Mouse (Mus musculus) neutrophil, adult 5-6 weeks (primary cell): ENCODE results near the gene Rpl23a. TPM values are rescaled to one million over a fixed set of nuclear protein-coding genes. Genes with fewer than 3 reads are reported as not detected.
A peak's percentile ranks its signal among the peaks of the same experiment; 100 is the strongest.
"Not testable (repeated sequence)": the region's sequence is repeated elsewhere in the genome, so short reads cannot be mapped to it uniquely, and the experiment has no call there.

Source experiments
- ATAC-seq: fragments of 151-379, 151-347 bp; 2 replicates; pipeline ENCODE4 v1.8.0; 2017; ENCODE audit warnings: mild to moderate bottlenecking, moderate TSS enrichment; ENCODE audit not compliant: insufficient number of reproducible peaks, poor library complexity, low FRiP score, severe bottlenecking; ENCODE audit errors: extremely low read depth
- total RNA-seq: library from RNA; stranded (forward); fragments of 200-1000 nt; gene quantifications from 2 replicates; pipeline ENCODE4 v1.2.3, GENCODE M21; 2017

Rpl23a gene
- total RNA-seq, 1 experiment from 2014 or later, result 1,363 TPM

- ATAC-seq, result no peak
Observed at GRCm38 (mm10) chr11:78188331-78189233, 5.2 kb upstream of the Rpl23a start, which contains the start of gene Rab34. Gene Rab34 (plus strand): TSS chr11:78188430.

- ATAC-seq, result not testable (repeated sequence)
Observed at GRCm38 (mm10) chr11:78184702-78185101, 1.3 kb upstream of the Rpl23a start.

GRCm38 (mm10) chr11:78183884-78184514 lies 615 bp upstream of the Rpl23a start:
- no peak for ATAC-seq

DNA sequence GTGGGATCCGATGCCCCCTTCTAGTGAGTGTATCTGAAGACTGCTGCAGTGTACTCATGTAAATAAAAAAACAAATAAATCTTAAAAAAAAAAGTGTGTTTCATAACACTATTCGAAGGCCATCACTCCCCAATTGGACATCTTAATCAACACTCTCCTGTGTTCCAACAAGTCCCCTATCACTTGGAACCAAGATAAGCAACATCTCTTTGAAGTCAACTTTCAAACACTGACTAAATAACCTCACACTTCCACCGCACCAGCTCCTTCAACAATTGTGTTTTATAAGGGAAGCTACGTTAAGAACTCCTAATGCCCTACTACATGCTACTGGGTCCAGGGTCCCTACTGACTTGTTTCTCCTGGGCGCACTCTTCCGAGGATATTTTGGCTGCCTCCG lies 934 bp downstream of the Rpl23a start:
- ATAC-seq, result no peak

DNA sequence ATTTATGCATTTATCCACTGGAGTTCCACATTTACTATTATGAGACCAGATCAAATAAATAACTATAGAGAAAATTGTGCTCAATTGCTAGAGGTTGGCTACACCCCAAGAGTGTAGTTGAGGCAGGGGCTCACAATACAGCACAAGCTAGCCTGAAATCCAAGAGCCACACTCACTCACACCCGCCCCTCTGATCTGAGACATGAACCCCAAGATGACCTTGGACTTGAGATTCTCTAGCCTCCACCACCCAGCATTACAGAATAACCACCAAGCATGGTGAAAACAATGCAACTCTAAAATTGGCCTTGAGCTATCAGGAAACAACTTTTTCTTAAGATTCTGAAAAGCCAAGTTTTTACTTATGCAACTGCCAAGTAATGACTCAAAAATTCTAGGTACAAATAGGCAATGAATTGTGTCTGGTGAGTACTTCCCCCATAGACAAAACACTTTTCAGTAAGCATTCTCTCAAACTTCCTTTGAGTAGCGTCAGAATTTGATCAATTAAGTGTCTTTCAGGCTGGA lies 1.5 kb downstream of the Rpl23a start:
- ATAC-seq, result no peak

GRCm38 (mm10) chr11:78180081-78180761 lies 3.2 kb downstream of the Rpl23a start:
- ATAC-seq, result no peak

- no peak for ATAC-seq
Observed at GRCm38 (mm10) chr11:78179438-78179999, 3.9 kb downstream of the Rpl23a start.

- ATAC-seq, result no peak
Observed at GRCm38 (mm10) chr11:78178859-78179437, 4.4 kb downstream of the Rpl23a start.

GRCm38 (mm10) chr11:78177903-78178858 lies 5.2 kb downstream of the Rpl23a start:
- peak; percentile 83 for ATAC-seq

- ATAC-seq, result no peak
Observed at GRCm38 (mm10) chr11:78177437-78177836, 5.9 kb downstream of the Rpl23a start.

DNA sequence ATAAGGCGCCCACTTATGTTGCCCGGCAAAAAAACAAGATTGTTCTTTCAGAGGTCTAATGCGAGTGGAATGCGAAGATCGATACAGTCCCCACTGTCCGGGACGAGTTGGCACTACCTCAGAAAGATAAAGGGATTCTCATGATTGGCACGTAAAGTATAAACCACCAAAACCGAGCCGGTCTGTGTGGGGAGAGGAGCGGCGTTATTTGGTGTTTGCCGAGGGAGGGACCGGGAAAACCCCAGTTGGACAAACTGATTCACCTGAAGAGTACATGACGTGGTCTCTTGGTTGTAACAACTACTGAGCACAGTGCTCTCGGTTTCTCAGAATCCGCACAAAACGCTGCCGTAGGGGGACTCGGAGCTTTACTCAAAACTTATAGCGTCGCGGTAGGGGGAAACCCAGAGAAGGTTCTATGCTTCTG lies 6.5 kb downstream of the Rpl23a start:
- ATAC-seq, result no peak

- peak; percentile 66 for ATAC-seq
Observed at GRCm38 (mm10) chr11:78176402-78176862, 7.0 kb downstream of the Rpl23a start, which contains the start of the genes Nek8 and Tlcd1. Gene Nek8 (minus strand): TSS chr11:78176675. Gene Tlcd1 (plus strand): TSS chr11:78176711.

DNA sequence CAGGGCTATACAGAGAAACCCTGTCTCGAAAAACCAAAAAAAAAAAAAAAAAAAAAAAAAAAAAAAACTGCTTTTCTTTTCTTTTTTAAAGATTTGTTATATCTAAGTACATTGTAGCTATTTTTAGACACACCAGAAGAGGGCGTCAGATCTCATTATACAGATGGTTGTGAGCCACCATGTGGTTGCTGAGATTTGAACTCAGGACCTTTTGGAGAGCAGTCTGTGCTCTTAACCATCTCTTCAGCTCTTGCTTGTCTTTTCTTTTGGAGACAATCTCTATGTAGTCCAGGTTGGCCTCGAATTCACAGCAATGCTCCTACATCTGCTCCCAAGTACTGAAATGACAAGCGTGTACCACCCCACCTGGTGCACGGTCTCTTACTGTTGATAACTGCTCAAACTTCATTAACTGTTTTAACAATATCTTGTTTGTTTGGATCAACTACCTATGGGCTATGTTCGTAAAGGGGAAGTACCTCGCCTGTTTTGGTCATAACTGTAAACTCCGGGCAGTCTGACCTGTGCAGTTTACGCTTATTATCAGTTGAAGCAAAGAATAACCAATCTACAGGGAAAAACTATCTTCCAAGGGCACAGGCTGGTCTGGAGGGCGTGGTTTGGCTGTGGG lies 7.5 kb downstream of the Rpl23a start:
- ATAC-seq, result no peak

DNA sequence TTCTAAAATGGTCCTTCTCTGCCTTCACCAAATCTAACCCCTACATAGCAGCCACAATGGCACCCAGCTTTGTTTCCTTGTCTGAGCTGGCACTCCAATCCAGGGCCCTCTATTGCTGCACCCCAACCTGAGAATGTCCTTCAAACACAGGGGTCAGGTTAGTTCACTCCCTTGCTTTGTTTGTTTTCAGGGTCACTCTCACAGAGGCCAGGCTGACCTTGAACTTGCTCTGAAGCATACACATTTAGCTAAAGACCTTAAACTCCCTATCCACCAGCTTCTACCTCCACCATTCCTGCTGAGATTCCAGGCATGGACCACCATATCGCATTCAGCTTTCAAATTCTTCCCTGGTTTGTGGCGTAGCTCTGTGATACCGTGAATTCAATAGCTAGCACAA lies 8.9 kb downstream of the Rpl23a start:
- no peak for ATAC-seq

DNA sequence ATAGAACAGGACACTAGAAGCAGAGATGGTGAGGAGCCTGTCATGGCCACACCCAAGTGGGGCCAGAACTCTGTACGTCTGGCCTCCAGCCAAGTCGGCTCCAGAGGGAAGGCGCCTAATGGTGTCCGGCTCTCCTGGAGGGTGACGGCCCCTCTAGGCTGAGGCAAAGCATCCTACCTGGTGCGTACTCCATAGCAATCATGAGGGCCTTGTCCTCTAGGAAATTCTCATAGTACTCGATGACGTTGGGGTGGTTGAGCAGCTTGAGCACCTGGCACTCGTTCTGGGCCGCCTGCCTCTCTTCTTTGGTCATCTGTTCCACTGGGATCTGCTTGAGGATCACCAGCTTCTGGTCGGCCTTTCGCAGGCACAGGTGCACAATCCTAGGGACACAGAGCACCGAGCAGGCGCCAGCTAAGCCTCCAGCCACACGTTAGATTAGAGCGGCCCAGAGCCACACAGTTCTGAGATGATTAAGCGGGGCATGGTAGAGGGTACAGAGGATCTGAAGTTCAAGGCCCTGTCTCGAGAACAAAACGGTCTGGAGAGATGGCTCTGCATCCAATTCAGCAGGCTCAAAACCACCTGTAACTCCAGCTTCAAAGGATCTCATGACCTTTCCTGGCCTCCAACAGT lies 10.5 kb downstream of the Rpl23a start:
- ATAC-seq, result no peak

DNA sequence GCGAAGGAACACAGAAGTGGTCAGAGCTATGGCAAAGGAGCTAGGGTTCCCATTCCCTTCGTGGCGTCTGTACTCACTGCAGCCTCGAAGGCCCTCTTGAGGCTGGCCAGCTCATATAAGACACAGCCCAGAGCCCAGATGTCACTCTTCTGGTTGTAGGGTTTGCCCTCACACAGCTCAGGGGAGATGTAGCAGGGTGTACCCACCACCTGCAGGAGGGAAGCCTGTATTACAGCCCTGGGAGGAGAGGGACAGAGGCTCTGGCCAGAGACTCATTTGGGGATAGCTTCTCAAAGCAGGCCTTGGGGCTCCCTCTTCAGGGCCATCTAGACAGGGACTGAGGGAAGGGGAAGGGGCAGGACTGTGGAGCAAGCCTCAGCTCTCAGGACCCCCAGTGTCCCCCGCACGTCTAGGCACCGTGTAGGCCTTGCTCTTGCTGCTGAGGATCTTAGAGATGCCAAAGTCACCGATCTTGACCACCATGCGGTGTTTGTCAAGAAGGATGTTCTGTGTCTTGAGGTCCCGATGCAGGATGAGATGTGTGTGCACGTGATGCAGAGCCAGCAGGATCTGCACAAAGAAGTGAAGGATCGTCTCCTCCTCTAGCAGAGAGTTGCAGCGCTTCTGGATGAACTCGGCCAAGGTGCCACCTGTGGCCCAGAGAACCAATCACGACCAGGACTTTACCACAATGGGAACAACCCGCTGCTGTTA lies 11.2 kb downstream of the Rpl23a start:
- ATAC-seq, result no peak
